8 mouse cellular contexts compared by ENCODE assay signal in genomic region chr3:96557694-96558093, GRCm38 (mm10). TPM values are rescaled to one million over a fixed set of nuclear protein-coding genes. Genes with fewer than 3 reads are reported as not detected.
DNase-seq lines count a peak whose midpoint lies in the region; ATAC-seq and TF ChIP-seq lines count a peak whose summit lies in the region.

TSS of gene Txnip (plus strand) at chr3:96557957.

- no peaks in the 10 kb centered on the region for H3K9me3 ChIP-seq in hindbrain, embryonic 13.5 days

- H3K4me3 ChIP-seq in hindbrain, embryonic 13.5 days: peak within 1 kb of the TSS; percentile 76

- H3K36me3 ChIP-seq in hindbrain, embryonic 13.5 days: peaks cover 21% of the 10 kb centered on the region

- WGBS in hindbrain, embryonic 13.5 days: under 1% methylated on average over 26 of the region's 26 CpGs

- POLR2A ChIA-PET in Patski (lab: Charles Lee): interaction anchor here (0.8 to 5.0 kb wide), 12 partner anchors 9 to 115 kb away, joined by 3 to 44 read pairs (median 5); partner anchors contain the start of genes Gm16253, Lix1l and Polr3gl

- in situ Hi-C loops in Patski (cut with MboI; ENCODE audit: low pct_unique_long_range_greater_than_20kb): no loop called here

- peaks cover 63% of the 10 kb centered on the region for H3K4me1 ChIP-seq in hindbrain, embryonic 13.5 days (replicated peaks)

- no peak for TF ChIP-seq CTCF in Patski (IDR thresholded peaks at IDR 0.05)

- CTCF ChIA-PET in Patski (lab: Charles Lee): interaction anchor here (20.5 kb wide), 1 partner anchor 21 kb away, joined by 312 read pairs; the partner anchor contains the start of gene Gm16253

- peak within 1 kb of the TSS; percentile 78 for H3K9ac ChIP-seq in hindbrain, embryonic 13.5 days

- H3K4me2 ChIP-seq in hindbrain, embryonic 13.5 days: peak within 1 kb of the TSS; percentile 84

- H3K27me3 ChIP-seq in Patski: no peaks in the 10 kb centered on the region
- H3K27me3 ChIP-seq in hindbrain, embryonic 13.5 days: no peaks in the 10 kb centered on the region

- peak; percentile 95 for ATAC-seq in Patski
- peak; percentile 99 for ATAC-seq in hindbrain, embryonic 13.5 days (ENCODE audit: low FRiP score)

- H3K27ac ChIP-seq in hindbrain, embryonic 13.5 days: peak within 1 kb of the TSS; percentile 84

- peak; percentile 97 for DNase-seq in Patski (ENCODE audit: low read depth, low spot score)
- DNase-seq in cerebellum, postnatal 14 days: peak; percentile 99
- peak; percentile 96 to 97 for DNase-seq in frontal cortex, postnatal 14 days (ENCODE audit: low spot score in 2 of 2)
- peak; percentile 85 to 86 for DNase-seq in layer of hippocampus, postnatal 25 days (ENCODE audit: extremely low spot score in 1 of 2, low spot score in 1 of 2)
- peak; percentile 100 for DNase-seq in lung, postnatal 25 days (ENCODE audit: low spot score)
- DNase-seq in retina, embryonic 14.5 days (ENCODE audit: low spot score): peak; percentile 98
- peak; percentile 99 for DNase-seq in thymus, postnatal 4 days

RNA-seq across cellular contexts. Expression of gene Txnip, which starts in this region (rescaled TPM):
- polyA plus RNA-seq in Patski (2021): 338 TPM
- polyA plus RNA-seq in hindbrain, embryonic 13.5 days (2015; fragmentation: Nextera tagmentation; extraction: Ambion mirVana): 60.5 and 67.6 TPM in 2 replicates
- total RNA-seq in layer of hippocampus, postnatal 25 days (2021): 10 to 100 TPM; 20.7 to 25.0 TPM

Comparison
In these comparisons a context has a peak if more than half of its experiments do, and no peak if none do; other contexts are left out.
1. Peak in every context shown above with its lines: DNase-seq, ATAC-seq, H3K4me3 ChIP-seq and H3K27ac ChIP-seq.